Mouse (Mus musculus) embryonic facial prominence, embryonic 11.5 days (tissue): ENCODE measurements at regions not wholly inside any gene's neighbourhood (a gene's known extent, or its start where the extent isn't known, plus 50 kb on each side); places are given as distances from the start of the nearest gene placed in this dataset.
A peak's percentile ranks its signal among the peaks of the same experiment; 100 is the strongest.

Experiments used
- ATAC-seq: fragments of 200-750 bp; cut with Nextera tagmentation; replicated peaks from 2 replicates; pipeline ENCODE4 v1.8.0; 2017; ENCODE audit warnings: low read depth; ENCODE audit not compliant: insufficient number of reproducible peaks, low FRiP score, low TSS enrichment
- DNase-seq: peaks from one replicate; pipeline ENCODE4 v3.0.0-alpha.2; 2015; ENCODE audit warnings: low spot score
- H3K27ac ChIP-seq: fragments of 300-500 bp; sonication (generic); replicated peaks from 2 replicates; pipeline ENCODE4 v1.5.1; 2014; ENCODE audit warnings: mild to moderate bottlenecking, low read depth, low read length, control low read depth
- H3K27me3 ChIP-seq: fragments of 300-500 bp; sonication (generic); 2 replicates; pipeline ENCODE4 v1.6.1; 2014; ENCODE audit warnings: mild to moderate bottlenecking, low read length, moderate library complexity, mixed read lengths; ENCODE audit not compliant: control insufficient read depth, insufficient read depth
- H3K36me3 ChIP-seq: fragments of 300-500 bp; sonication (generic); replicated peaks from 2 replicates; pipeline ENCODE4 v1.6.1; 2014; ENCODE audit warnings: low read depth, mild to moderate bottlenecking, low read length, moderate library complexity, mixed read lengths; ENCODE audit not compliant: control insufficient read depth, insufficient read depth
- H3K4me1 ChIP-seq: fragments of 300-500 bp; sonication (generic); 2 replicates; pipeline ENCODE4 v1.6.1; 2014; ENCODE audit warnings: low read length, mixed read lengths; ENCODE audit not compliant: control insufficient read depth, insufficient read depth
- H3K4me2 ChIP-seq: fragments of 300-500 bp; sonication (generic); 2 replicates; pipeline ENCODE4 v1.6.1; 2014; ENCODE audit warnings: low read depth, mild to moderate bottlenecking, control low read depth, low read length, moderate library complexity
- H3K4me3 ChIP-seq: fragments of 300-500 bp; sonication (generic); 2 replicates; pipeline ENCODE4 v1.5.1; 2014; ENCODE audit warnings: low read depth, low read length, control low read depth
- H3K9ac ChIP-seq: fragments of 300-500 bp; sonication (generic); replicated peaks from 2 replicates; pipeline ENCODE4 v1.6.1; 2014; ENCODE audit warnings: mild to moderate bottlenecking, control low read depth, low read length
- H3K9me3 ChIP-seq: fragments of 300-500 bp; sonication (generic); replicated peaks from 2 replicates; pipeline ENCODE4 v1.6.1; 2016; ENCODE audit warnings: mild to moderate bottlenecking, low read length, inconsistent platforms, mixed read lengths; ENCODE audit not compliant: control insufficient read depth
- WGBS: fragments of 180-500 bp; shearing (Covaris S2); extraction: QIAGEN DNeasy Blood & Tissue Kit; methylation state at CpG from one replicate; pipeline ENCODE4 v1.1.7; 2014; 5-methylcytosine and 5-hydroxymethylcytosine counted together

- Histone ChIP-seq H3K27ac (no peak overlapping the region), H3K9me3 (no peaks in the 10 kb centered on the region), H3K9ac (no peak overlapping the region), H3K36me3 (no peaks in the 10 kb centered on the region), H3K4me1 (no peaks in the 10 kb centered on the region), H3K4me2 (no peak overlapping the region), H3K27me3 (no peaks in the 10 kb centered on the region), H3K4me3 (no peak overlapping the region)
- ATAC-seq (0 out of 2 replicates have a peak, but pooled peaks have one; percentile 32), DNase-seq (no peak)
- 86% methylated on average over 10 of the region's 10 CpGs for WGBS
These were observed 420.0 kb downstream of the Cdh26 start for GRCm38 (mm10) chr2:178850320-178850719.

- Histone ChIP-seq H3K27me3 (no peaks in the 10 kb centered on the region), H3K36me3 (no peaks in the 10 kb centered on the region), H3K4me3 (no peak overlapping the region), H3K4me2 (no peak overlapping the region), H3K9ac (no peak overlapping the region), H3K27ac (no peak overlapping the region), H3K9me3 (no peaks in the 10 kb centered on the region), H3K4me1 (no peaks in the 10 kb centered on the region)
- ATAC-seq (no peak), DNase-seq (no peak)
- WGBS, result 83% methylated on average over 11 of the region's 11 CpGs
These were observed 420.4 kb downstream of the Cdh26 start for GRCm38 (mm10) chr2:178850769-178851168.

- H3K4me2 ChIP-seq, result no peak overlapping the region
- 66% methylated on average over 1 of the region's 1 CpGs for WGBS
These were observed 423.7 kb downstream of the Cdh26 start for GRCm38 (mm10) chr2:178854012-178854411.

GRCm38 (mm10) chr2:178854760-178855159 is 424.4 kb downstream of the Cdh26 start:
- no peaks in the 10 kb centered on the region for H3K9me3 ChIP-seq
- peak; percentile 67 for DNase-seq
- H3K27ac ChIP-seq, result no peak overlapping the region
- no peaks in the 10 kb centered on the region for H3K4me1 ChIP-seq
- whole genome bisulfite sequencing, result 32% methylated on average over 2 of the region's 2 CpGs
- no peaks in the 10 kb centered on the region for H3K36me3 ChIP-seq
- no peak for ATAC-seq
- H3K4me3 ChIP-seq, result no peak overlapping the region
- no peaks in the 10 kb centered on the region for H3K27me3 ChIP-seq
- H3K9ac ChIP-seq, result no peak overlapping the region
- no peak overlapping the region for H3K4me2 ChIP-seq

More at GRCm38 (mm10) chr2:178854012-178854411, 423.7 kb downstream of the Cdh26 start:
- DNase-seq (no peak), ATAC-seq (no peak)
- H3K4me3 ChIP-seq, result no peak overlapping the region
- H3K4me1 ChIP-seq, result no peaks in the 10 kb centered on the region
- H3K36me3 ChIP-seq, result no peaks in the 10 kb centered on the region
- no peak overlapping the region for H3K9ac ChIP-seq
- H3K9me3 ChIP-seq, result no peaks in the 10 kb centered on the region
- H3K27me3 ChIP-seq, result no peaks in the 10 kb centered on the region
- H3K27ac ChIP-seq, result no peak overlapping the region

- DNase-seq (no peak), ATAC-seq (no peak; the same call in 1 of the 2 replicates)
- H3K4me1 ChIP-seq, result no peaks in the 10 kb centered on the region
- H3K9ac ChIP-seq, result no peak overlapping the region
- no peaks in the 10 kb centered on the region for H3K36me3 ChIP-seq
- no peak overlapping the region for H3K27ac ChIP-seq
- H3K27me3 ChIP-seq, result no peaks in the 10 kb centered on the region
- H3K4me3 ChIP-seq, result no peak overlapping the region
- no peaks in the 10 kb centered on the region for H3K9me3 ChIP-seq
- no peak overlapping the region for H3K4me2 ChIP-seq
These were observed 432.3 kb downstream of the Cdh26 start for GRCm38 (mm10) chr2:178862620-178863019.

- Histone ChIP-seq H3K9ac (no peak overlapping the region), H3K4me1 (no peaks in the 10 kb centered on the region), H3K4me3 (no peak overlapping the region), H3K27ac (no peak overlapping the region), H3K9me3 (no peaks in the 10 kb centered on the region), H3K4me2 (no peak overlapping the region), H3K36me3 (no peaks in the 10 kb centered on the region), H3K27me3 (no peaks in the 10 kb centered on the region)
- DNase-seq, result peak; percentile 80
- ATAC-seq, result no peak
- 55% methylated on average over 3 of the region's 3 CpGs for WGBS
These were observed 436.8 kb downstream of the Cdh26 start for GRCm38 (mm10) chr2:178867086-178867485.

- 82% methylated on average over 3 of the region's 3 CpGs for WGBS
- ATAC-seq (peak; percentile 52), DNase-seq (no peak)
- Histone ChIP-seq H3K9me3 (no peaks in the 10 kb centered on the region), H3K27me3 (no peaks in the 10 kb centered on the region), H3K4me1 (no peaks in the 10 kb centered on the region), H3K27ac (no peak overlapping the region), H3K4me2 (no peak overlapping the region), H3K9ac (no peak overlapping the region), H3K36me3 (no peaks in the 10 kb centered on the region), H3K4me3 (no peak overlapping the region)
These were observed 438.8 kb downstream of the Cdh26 start for GRCm38 (mm10) chr2:178869160-178869559.

GRCm38 (mm10) chr2:178878436-178878835 is 448.1 kb downstream of the Cdh26 start:
- Histone ChIP-seq H3K9me3 (no peaks in the 10 kb centered on the region), H3K4me3 (no peak overlapping the region), H3K4me2 (no peak overlapping the region), H3K4me1 (no peaks in the 10 kb centered on the region), H3K9ac (no peak overlapping the region), H3K27ac (no peak overlapping the region), H3K36me3 (no peaks in the 10 kb centered on the region), H3K27me3 (no peaks in the 10 kb centered on the region)
- no peak for ATAC-seq
- no peak for DNase-seq
- 92% methylated on average over 12 of the region's 12 CpGs for WGBS
